Mouse (Mus musculus): ENCODE measurements at regions not wholly inside any gene's neighbourhood (a gene's known extent, or its start where the extent isn't known, plus 50 kb on each side); places are given as distances from the start of the nearest gene placed in this dataset.

DNA sequence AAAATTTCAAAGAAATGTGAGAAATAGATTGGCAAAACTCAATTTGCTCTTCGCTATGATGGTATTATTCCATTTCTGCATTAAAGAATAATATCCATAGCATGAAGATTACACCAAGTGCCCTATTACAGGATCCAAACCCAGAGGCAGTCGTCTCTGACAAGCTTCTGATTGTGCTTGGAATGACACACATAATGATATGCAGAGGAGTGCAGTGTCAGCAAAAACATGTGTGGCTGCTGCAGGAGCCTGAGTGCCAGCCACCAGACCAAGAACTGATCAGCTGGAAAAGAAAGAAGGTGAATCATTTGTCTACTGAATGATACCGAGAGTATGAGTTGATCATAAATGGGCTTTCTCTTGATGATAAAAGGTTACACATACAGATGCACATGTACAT lies 137.3 kb downstream of the Il15 start:
- ATAC-seq: peak; percentile 89
- Histone ChIP-seq H3K27me3 (ENCODE audit: control insufficient read depth, insufficient read depth, low read depth, low read length) (no peaks in the 10 kb centered on the region), H3K4me3 (ENCODE audit: low read depth, low read length) (no peak overlapping the region), H3K4me1 (ENCODE audit: control insufficient read depth, insufficient read depth, low read length) (0 out of 2 replicates have a peak, but pooled peaks cover 2% of the 10 kb centered on the region), H3K9me3 (replicated peaks; ENCODE audit: control insufficient read depth, low read length, poor library complexity, severe bottlenecking) (no peaks in the 10 kb centered on the region), H3K27ac (ENCODE audit: low read length) (no peak overlapping the region), H3K4me2 (ENCODE audit: low read length) (no peak overlapping the region), H3K36me3 (ENCODE audit: control insufficient read depth, insufficient read depth, low read length) (no peaks in the 10 kb centered on the region), H3K9ac (ENCODE audit: low read depth, low read length) (no peak overlapping the region)
- WGBS: 70% methylated on average over 3 of the region's 3 CpGs

DNA sequence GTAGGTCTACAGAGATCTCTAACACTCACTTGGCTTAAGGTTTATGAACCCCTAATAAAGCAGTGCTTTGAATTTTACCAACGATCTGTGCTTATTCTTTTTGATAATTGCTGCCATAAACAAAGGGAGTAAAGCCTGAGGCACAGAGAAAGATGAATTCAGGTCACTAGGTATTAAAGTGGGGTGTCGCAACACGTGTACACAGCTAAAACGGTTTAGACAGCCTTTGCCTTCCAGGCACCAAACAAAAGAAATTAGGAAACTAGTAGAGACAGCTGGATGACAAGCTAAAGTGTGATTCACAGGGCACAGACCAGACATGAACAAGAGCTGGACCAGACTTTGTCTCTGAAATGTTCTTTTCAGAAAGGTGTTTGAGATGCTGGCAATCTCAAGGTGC lies 140.8 kb downstream of the Il15 start:
- Histone ChIP-seq H3K9ac (ENCODE audit: low read depth, low read length) (no peak overlapping the region), H3K27ac (ENCODE audit: low read length) (no peak overlapping the region), H3K4me2 (ENCODE audit: low read length) (no peak overlapping the region), H3K4me3 (ENCODE audit: low read depth, low read length) (no peak overlapping the region), H3K4me1 (ENCODE audit: control insufficient read depth, insufficient read depth, low read length) (0 out of 2 replicates have a peak, but pooled peaks cover 2% of the 10 kb centered on the region), H3K9me3 (replicated peaks; ENCODE audit: control insufficient read depth, low read length, poor library complexity, severe bottlenecking) (no peaks in the 10 kb centered on the region), H3K27me3 (ENCODE audit: control insufficient read depth, insufficient read depth, low read depth, low read length) (no peaks in the 10 kb centered on the region), H3K36me3 (ENCODE audit: control insufficient read depth, insufficient read depth, low read length) (no peaks in the 10 kb centered on the region)
- 64% methylated on average over 4 of the region's 4 CpGs for WGBS
- no peak for ATAC-seq

- Histone ChIP-seq H3K4me3 (ENCODE audit: low read depth, low read length) (no peak overlapping the region), H3K9me3 (replicated peaks; ENCODE audit: control insufficient read depth, low read length, poor library complexity, severe bottlenecking) (no peaks in the 10 kb centered on the region), H3K27me3 (ENCODE audit: control insufficient read depth, insufficient read depth, low read depth, low read length) (no peaks in the 10 kb centered on the region), H3K4me2 (ENCODE audit: low read length) (no peak overlapping the region), H3K27ac (ENCODE audit: low read length) (no peak overlapping the region), H3K9ac (ENCODE audit: low read depth, low read length) (no peak overlapping the region), H3K36me3 (ENCODE audit: control insufficient read depth, insufficient read depth, low read length) (no peaks in the 10 kb centered on the region), H3K4me1 (ENCODE audit: control insufficient read depth, insufficient read depth, low read length) (no peaks in the 10 kb centered on the region)
- no peak for ATAC-seq
- 89% methylated on average over 1 of the region's 1 CpGs for whole genome bisulfite sequencing
Measured at GRCm38 (mm10) chr8:82260613-82261012, 142.4 kb downstream of the Il15 start.

- Histone ChIP-seq H3K4me2 (ENCODE audit: low read length) (no peak overlapping the region), H3K27ac (ENCODE audit: low read length) (no peak overlapping the region), H3K36me3 (ENCODE audit: control insufficient read depth, insufficient read depth, low read length) (no peaks in the 10 kb centered on the region), H3K9me3 (replicated peaks; ENCODE audit: control insufficient read depth, low read length, poor library complexity, severe bottlenecking) (no peaks in the 10 kb centered on the region), H3K4me1 (ENCODE audit: control insufficient read depth, insufficient read depth, low read length) (no peaks in the 10 kb centered on the region), H3K9ac (ENCODE audit: low read depth, low read length) (no peak overlapping the region), H3K27me3 (ENCODE audit: control insufficient read depth, insufficient read depth, low read depth, low read length) (no peaks in the 10 kb centered on the region), H3K4me3 (ENCODE audit: low read depth, low read length) (no peak overlapping the region)
- no peak for ATAC-seq
- WGBS: 89% methylated on average over 2 of the region's 2 CpGs
Measured at GRCm38 (mm10) chr8:82255815-82256214, 147.2 kb downstream of the Il15 start.

DNA sequence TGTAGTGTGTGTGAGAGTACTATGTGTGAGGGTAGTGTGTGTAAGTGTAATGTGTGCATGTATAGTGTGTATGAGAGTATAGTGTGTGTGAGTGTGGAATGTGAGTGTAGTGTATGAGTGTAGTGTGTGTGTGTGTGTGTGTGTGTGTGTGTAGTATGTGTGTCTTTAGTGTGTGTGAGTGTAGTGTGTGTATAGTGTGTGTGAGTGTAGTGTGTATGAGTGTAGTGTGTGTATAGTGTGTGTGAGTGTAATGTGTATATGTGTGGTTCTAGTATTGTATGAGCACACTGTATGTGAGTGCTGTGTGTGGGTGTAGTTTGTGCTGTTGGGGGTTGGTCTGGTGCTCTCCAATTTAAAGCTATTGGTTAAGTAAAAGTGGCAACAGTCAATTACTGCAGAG lies 150.6 kb downstream of the Il15 start:
- no peak for ATAC-seq
- Histone ChIP-seq H3K9me3 (replicated peaks; ENCODE audit: control insufficient read depth, low read length, poor library complexity, severe bottlenecking) (no peaks in the 10 kb centered on the region), H3K4me1 (ENCODE audit: control insufficient read depth, insufficient read depth, low read length) (no peaks in the 10 kb centered on the region), H3K4me2 (ENCODE audit: low read length) (no peak overlapping the region), H3K9ac (ENCODE audit: low read depth, low read length) (no peak overlapping the region), H3K27ac (ENCODE audit: low read length) (no peak overlapping the region), H3K4me3 (ENCODE audit: low read depth, low read length) (no peak overlapping the region), H3K27me3 (ENCODE audit: control insufficient read depth, insufficient read depth, low read depth, low read length) (no peaks in the 10 kb centered on the region), H3K36me3 (ENCODE audit: control insufficient read depth, insufficient read depth, low read length) (no peaks in the 10 kb centered on the region)

DNA sequence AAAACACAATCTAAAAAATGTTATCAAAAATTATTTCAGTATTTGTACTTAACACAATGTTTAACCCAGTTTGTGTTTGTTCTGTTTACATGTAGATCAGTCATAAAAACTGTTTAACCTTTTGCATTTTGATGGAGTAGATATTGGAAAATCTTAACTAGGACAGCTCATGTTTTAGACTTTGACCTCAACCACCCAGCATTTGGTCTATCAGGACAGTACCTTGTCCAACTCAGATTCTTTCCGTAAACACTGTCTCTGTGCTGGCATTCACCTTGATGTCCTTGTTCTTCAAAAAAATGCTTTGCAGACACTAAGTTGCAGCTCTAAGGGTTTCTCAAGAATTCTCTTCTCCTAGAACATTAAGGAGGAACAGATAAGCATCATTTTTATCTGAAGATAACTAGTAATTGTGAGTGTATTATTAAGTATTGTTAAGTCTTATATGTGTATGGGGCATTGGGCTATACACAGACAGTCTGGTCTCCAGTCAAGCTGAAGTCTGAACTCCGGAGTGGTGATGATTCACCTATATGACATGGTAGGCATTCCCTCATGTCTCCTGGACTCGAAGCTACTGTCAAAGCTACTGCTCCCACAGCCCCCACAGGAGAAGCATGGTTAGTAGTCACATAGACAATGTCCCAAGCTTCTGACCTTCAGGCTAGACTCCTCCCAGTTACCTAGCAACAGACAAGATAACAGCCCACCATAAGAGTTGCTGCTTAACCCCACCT lies 153.0 kb downstream of the Il15 start:
- WGBS: 85% methylated on average over 3 of the region's 3 CpGs
- ATAC-seq: no peak
- Histone ChIP-seq H3K9me3 (replicated peaks; ENCODE audit: control insufficient read depth, low read length, poor library complexity, severe bottlenecking) (no peaks in the 10 kb centered on the region), H3K36me3 (ENCODE audit: control insufficient read depth, insufficient read depth, low read length) (no peaks in the 10 kb centered on the region), H3K4me3 (ENCODE audit: low read depth, low read length) (no peak overlapping the region), H3K27ac (ENCODE audit: low read length) (no peak overlapping the region), H3K27me3 (ENCODE audit: control insufficient read depth, insufficient read depth, low read depth, low read length) (no peaks in the 10 kb centered on the region), H3K4me1 (ENCODE audit: control insufficient read depth, insufficient read depth, low read length) (no peaks in the 10 kb centered on the region), H3K4me2 (ENCODE audit: low read length) (no peak overlapping the region), H3K9ac (ENCODE audit: low read depth, low read length) (no peak overlapping the region)

GRCm38 (mm10) chr8:82244076-82244475 lies 158.9 kb downstream of the Il15 start:
- H3K27me3 ChIP-seq (ENCODE audit: control insufficient read depth, insufficient read depth, low read depth, low read length): no peaks in the 10 kb centered on the region
- no peaks in the 10 kb centered on the region for H3K4me1 ChIP-seq (ENCODE audit: control insufficient read depth, insufficient read depth, low read length)
- H3K4me2 ChIP-seq (ENCODE audit: low read length): no peak overlapping the region
- no peaks in the 10 kb centered on the region for H3K36me3 ChIP-seq (ENCODE audit: control insufficient read depth, insufficient read depth, low read length)
- WGBS: 72% methylated on average over 2 of the region's 2 CpGs
- no peak overlapping the region for H3K9ac ChIP-seq (ENCODE audit: low read depth, low read length)
- H3K9me3 ChIP-seq (replicated peaks; ENCODE audit: control insufficient read depth, low read length, poor library complexity, severe bottlenecking): no peaks in the 10 kb centered on the region
- ATAC-seq: no peak
- H3K27ac ChIP-seq (ENCODE audit: low read length): no peak overlapping the region
- no peak overlapping the region for H3K4me3 ChIP-seq (ENCODE audit: low read depth, low read length)

GRCm38 (mm10) chr8:82229883-82230282 lies 173.1 kb downstream of the Il15 start:
- Histone ChIP-seq H3K36me3 (ENCODE audit: control insufficient read depth, insufficient read depth, low read length) (no peaks in the 10 kb centered on the region), H3K9ac (ENCODE audit: low read depth, low read length) (no peak overlapping the region), H3K4me1 (ENCODE audit: control insufficient read depth, insufficient read depth, low read length) (no peaks in the 10 kb centered on the region), H3K4me2 (ENCODE audit: low read length) (no peak overlapping the region), H3K9me3 (replicated peaks; ENCODE audit: control insufficient read depth, low read length, poor library complexity, severe bottlenecking) (no peaks in the 10 kb centered on the region), H3K27me3 (ENCODE audit: control insufficient read depth, insufficient read depth, low read depth, low read length) (no peaks in the 10 kb centered on the region), H3K27ac (ENCODE audit: low read length) (no peak overlapping the region), H3K4me3 (ENCODE audit: low read depth, low read length) (no peak overlapping the region)
- no peak for ATAC-seq
- 60% methylated on average over 2 of the region's 2 CpGs for WGBS

GRCm38 (mm10) chr8:82201746-82202145 lies 201.3 kb downstream of the Il15 start:
- no peak overlapping the region for H3K4me2 ChIP-seq (ENCODE audit: low read length)
- no peak for ATAC-seq
- no peaks in the 10 kb centered on the region for H3K27me3 ChIP-seq (ENCODE audit: control insufficient read depth, insufficient read depth, low read depth, low read length)
- 62% methylated on average over 3 of the region's 3 CpGs for WGBS
- no peaks in the 10 kb centered on the region for H3K36me3 ChIP-seq (ENCODE audit: control insufficient read depth, insufficient read depth, low read length)
- H3K9ac ChIP-seq (ENCODE audit: low read depth, low read length): no peak overlapping the region
- H3K4me3 ChIP-seq (ENCODE audit: low read depth, low read length): no peak overlapping the region
- no peaks in the 10 kb centered on the region; the same call in 1 of the 2 replicates for H3K4me1 ChIP-seq (ENCODE audit: control insufficient read depth, insufficient read depth, low read length)
- no peaks in the 10 kb centered on the region for H3K9me3 ChIP-seq (replicated peaks; ENCODE audit: control insufficient read depth, low read length, poor library complexity, severe bottlenecking)
- H3K27ac ChIP-seq (ENCODE audit: low read length): no peak overlapping the region

All from midbrain, embryonic 16.5 days (tissue).